ENCODE assay signal across 34 mouse cellular contexts in genomic region chr8:93535730-93536129, GRCm38 (mm10). TPM values are rescaled to one million over a fixed set of nuclear protein-coding genes. Genes with fewer than 3 reads are reported as not detected.
"Had no signal": no experiment of that assay in that cellular context is flagged by ENCODE, and none has a peak within 500 bp of the region (broad histone marks: within the 10 kb centered on the region; RNA-seq: fewer than 3 reads in every experiment).

TSS of gene Ces5a (minus strand) at chr8:93535830.

- H3K4me3 ChIP-seq: limb, embryonic 10.5 days; limb, embryonic 12.5 days; limb, embryonic 13.5 days; limb, embryonic 15.5 days; liver, embryonic 12.5 days; liver, embryonic 13.5 days; liver, embryonic 15.5 days; lung, embryonic 15.5 days; megakaryocyte, embryonic 14.5 days; midbrain, embryonic 10.5 days; midbrain, embryonic 12.5 days; midbrain, embryonic 13.5 days; midbrain, embryonic 15.5 days; myocyte; neural tube, embryonic 12.5 days had no signal

- H3K27ac ChIP-seq: limb, embryonic 10.5 days; limb, embryonic 12.5 days; limb, embryonic 13.5 days; limb, embryonic 15.5 days; liver, embryonic 12.5 days; liver, embryonic 13.5 days; liver, embryonic 14.5 days; liver, embryonic 15.5 days; lung, embryonic 15.5 days; macrophage; midbrain, embryonic 10.5 days; midbrain, embryonic 12.5 days; midbrain, embryonic 13.5 days; midbrain, embryonic 15.5 days; neural tube, embryonic 12.5 days had no signal

- H3K36me3 ChIP-seq: limb, embryonic 10.5 days; limb, embryonic 12.5 days; limb, embryonic 13.5 days; limb, embryonic 15.5 days; liver, embryonic 12.5 days; liver, embryonic 13.5 days; liver, embryonic 15.5 days; lung, embryonic 15.5 days; midbrain, embryonic 10.5 days; midbrain, embryonic 12.5 days; midbrain, embryonic 13.5 days; midbrain, embryonic 15.5 days; neural tube, embryonic 12.5 days had no signal

- H3K4me1 ChIP-seq: limb, embryonic 10.5 days; limb, embryonic 12.5 days; limb, embryonic 13.5 days; limb, embryonic 15.5 days; liver, embryonic 12.5 days; liver, embryonic 13.5 days; liver, embryonic 15.5 days; lung, embryonic 15.5 days; megakaryocyte, embryonic 14.5 days; midbrain, embryonic 10.5 days; midbrain, embryonic 12.5 days; midbrain, embryonic 13.5 days; midbrain, embryonic 15.5 days; neural tube, embryonic 12.5 days had no signal

- H3K27me3 ChIP-seq: limb, embryonic 12.5 days; limb, embryonic 13.5 days; limb, embryonic 15.5 days; liver, embryonic 12.5 days; liver, embryonic 13.5 days; liver, embryonic 15.5 days; lung, embryonic 15.5 days; megakaryocyte, embryonic 14.5 days; midbrain, embryonic 12.5 days; midbrain, embryonic 13.5 days; midbrain, embryonic 15.5 days; neural tube, embryonic 12.5 days had no signal

- DNase-seq: left cerebral cortex, postnatal 4 days; liver; liver, embryonic 13.5 days; liver, postnatal 0 days; lung, adult 18-20 months; lung, adult 2 months; lung, embryonic 14.5 days; lung, postnatal 10 days; lung, postnatal 14 days; lung, postnatal 36 days; lung, postnatal 4 days; midbrain, embryonic 14.5 days had no signal

RNA-seq across cellular contexts. Expression of gene Ces5a, which starts in this region (rescaled TPM):
- polyA plus RNA-seq: limb, embryonic 10.5 days; limb, embryonic 11.5 days; limb, embryonic 12.5 days; limb, embryonic 13.5 days; liver, adult 2 months; liver, embryonic 11.5 days; liver, embryonic 12.5 days; liver, embryonic 13.5 days; liver, embryonic 14.5 days; liver, embryonic 15.5 days; liver, embryonic 16.5 days; liver, postnatal 0 days; lung, adult 2 months; lung, embryonic 14.5 days; lung, embryonic 15.5 days; macrophage; midbrain, embryonic 10.5 days; midbrain, embryonic 11.5 days; midbrain, embryonic 12.5 days; neural tube, embryonic 11.5 days; neural tube, embryonic 12.5 days had no signal
